Mouse (Mus musculus) liver, adult 2 months (tissue): Measurements from ENCODE around the gene Atp6v0c.
A peak's percentile ranks its signal among the peaks of the same experiment; 100 is the strongest.

Source experiments
- CTCF ChIP-seq: fragments of 200-500 bp; IDR thresholded peaks from 2 replicates; pipeline ENCODE4 v1.5.1; 2011; ENCODE audit warnings: low read depth, low read length, control low read depth
- POLR2A ChIP-seq: fragments of 200-500 bp; IDR thresholded peaks from 2 replicates; pipeline ENCODE4 v1.6.1; 2011; ENCODE audit warnings: low read length, control low read depth; ENCODE audit not compliant: insufficient read depth; ENCODE audit errors: extremely low read depth

DNA sequence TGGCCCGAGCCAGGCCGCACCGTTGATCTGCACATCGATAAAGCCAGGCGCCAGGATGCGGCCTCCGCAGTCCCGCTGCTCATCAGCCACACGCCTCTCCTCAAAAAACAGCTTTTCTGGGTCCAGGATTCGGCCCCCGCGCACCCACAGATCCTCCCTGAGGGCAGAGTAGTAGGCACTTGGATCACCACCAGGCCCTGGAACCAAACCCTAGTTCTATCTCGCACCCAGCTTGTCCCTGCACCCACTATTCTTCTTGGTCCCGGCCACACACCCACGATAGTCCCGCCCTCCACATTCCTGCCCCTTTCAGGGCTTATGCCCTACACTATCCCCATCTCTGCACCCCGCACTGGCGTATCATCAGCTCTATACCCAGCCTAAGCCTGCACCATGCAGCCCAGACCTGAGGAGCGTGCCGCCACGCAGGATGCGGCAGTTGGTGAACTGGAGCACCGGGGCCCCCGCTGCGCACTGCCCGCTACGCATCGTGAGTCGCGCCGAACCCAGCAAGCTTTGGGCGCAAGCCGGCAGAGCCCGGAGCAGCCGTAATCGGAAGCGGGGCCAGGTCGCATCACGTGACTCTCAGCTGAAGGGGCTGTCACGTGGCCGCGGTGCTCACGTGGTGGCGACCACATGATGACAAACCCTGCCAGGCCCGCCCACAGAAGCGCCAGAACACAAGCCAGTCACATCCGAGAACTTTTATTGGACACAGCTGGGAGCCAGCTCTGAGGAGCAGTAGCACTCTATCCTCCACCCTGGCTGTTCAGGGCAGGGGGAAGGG is 6.1 kb downstream of the Atp6v0c start, which contains the start of gene Amdhd2:
- TF ChIP-seq POLR2A (0 out of 2 replicates have a peak, but pooled peaks have one; percentile 16), CTCF (no peak)
